Comparison of ENCODE assay signal across 8 mouse cellular contexts in the genomic region with DNA sequence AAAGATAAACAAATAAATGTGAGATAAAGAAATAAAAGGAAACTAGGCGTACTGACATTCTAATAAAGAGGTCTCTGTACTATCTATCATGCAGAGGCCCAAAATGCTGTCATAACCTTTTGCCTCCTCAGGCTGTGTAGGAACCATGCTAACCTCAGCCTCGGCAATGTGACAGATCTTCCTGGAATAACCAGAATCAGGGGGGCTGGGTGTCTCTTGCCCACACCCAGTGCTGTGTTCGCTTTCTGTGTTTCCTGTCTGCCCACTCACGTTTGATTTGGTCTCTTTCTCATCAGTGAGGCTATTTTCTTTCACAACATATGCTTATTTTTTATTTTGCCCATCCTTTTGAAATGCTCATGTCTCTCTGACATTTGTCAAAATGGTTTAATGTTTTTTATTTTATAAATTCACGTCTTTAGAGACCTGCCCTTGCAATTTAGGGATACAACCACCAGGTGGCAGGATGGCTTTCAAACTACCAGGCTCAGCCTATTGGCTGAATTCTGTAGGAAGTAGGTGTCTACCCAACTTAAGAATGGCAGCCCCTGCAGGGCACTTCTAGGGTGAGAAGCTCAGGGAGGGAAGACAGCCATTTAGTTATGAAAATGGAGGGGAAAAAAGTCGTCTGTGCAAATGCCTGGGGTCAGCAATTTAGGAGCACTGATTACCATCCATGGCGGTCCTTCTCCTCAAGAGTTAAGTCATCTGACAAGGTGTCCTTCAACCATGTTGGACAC.
DNase-seq lines count a peak whose midpoint lies in the region; ATAC-seq and TF ChIP-seq lines count a peak whose summit lies in the region.

No protein-coding gene starts in this region.

- no peaks in the 10 kb centered on the region for H3K27me3 ChIP-seq in hindbrain, embryonic 11.5 days (ENCODE audit: control insufficient read depth, insufficient read depth, low read length)
- no peaks in the 10 kb centered on the region for H3K27me3 ChIP-seq in hindbrain, embryonic 14.5 days (ENCODE audit: control insufficient read depth, insufficient read depth, low read length)
- no peaks in the 10 kb centered on the region for H3K27me3 ChIP-seq in forebrain, embryonic 16.5 days (replicated peaks; ENCODE audit: control insufficient read depth, insufficient read depth, low read length)
- H3K27me3 ChIP-seq in spleen, adult 2 months (ENCODE audit: control insufficient read depth, insufficient read depth, low read length), result no peaks in the 10 kb centered on the region
- H3K27me3 ChIP-seq in midbrain, embryonic 10.5 days (ENCODE audit: low read depth, poor library complexity, severe bottlenecking), result no peaks in the 10 kb centered on the region

- H3K36me3 ChIP-seq in hindbrain, embryonic 11.5 days (ENCODE audit: control insufficient read depth, insufficient read depth, low read length), result no peaks in the 10 kb centered on the region
- no peaks in the 10 kb centered on the region for H3K36me3 ChIP-seq in hindbrain, embryonic 14.5 days (replicated peaks; ENCODE audit: control insufficient read depth, insufficient read depth)
- no peaks in the 10 kb centered on the region for H3K36me3 ChIP-seq in forebrain, embryonic 16.5 days (ENCODE audit: control insufficient read depth, insufficient read depth)
- no peaks in the 10 kb centered on the region for H3K36me3 ChIP-seq in spleen, adult 2 months (ENCODE audit: control insufficient read depth, insufficient read depth, low read length)
- no peaks in the 10 kb centered on the region for H3K36me3 ChIP-seq in midbrain, embryonic 10.5 days

- peak; percentile 28; the same call in 1 of the 2 replicates for TF ChIP-seq CTCF in spleen, adult 2 months (IDR thresholded peaks at IDR 0.05; ENCODE audit: extremely low read depth, insufficient read depth, insufficient read length, insufficient replicate concordance)

- ATAC-seq in hindbrain, embryonic 11.5 days (ENCODE audit: low FRiP score), result no peak
- ATAC-seq in hindbrain, embryonic 14.5 days (ENCODE audit: low FRiP score), result no peak
- ATAC-seq in forebrain, embryonic 16.5 days, result peak; percentile 26; the same call in 1 of the 2 replicates

- intact Hi-C loops in left cerebral cortex, postnatal 4 days (cut with DNase I), result loop anchor here (10.0 kb wide), 1 partner anchor 211 kb away; no protein-coding TSS in a partner anchor

- DNase-seq in hindbrain, embryonic 11.5 days (ENCODE audit: low spot score), result peak; percentile 25
- no peak for DNase-seq in hindbrain, embryonic 14.5 days (ENCODE audit: low spot score)
- peak; percentile 84 for DNase-seq in CD4-positive, CD25-positive, alpha-beta regulatory T cell, adult 2 months (ENCODE audit: low read depth, low spot score)
- peak; percentile 12 for DNase-seq in adipocyte (ENCODE audit: low spot score)
- peak; percentile 52 for DNase-seq in left cerebral cortex, postnatal 4 days
- peak; percentile 47 to 66 for DNase-seq in spleen, adult 2 months (ENCODE audit: low read depth in 1 of 2, low spot score in 2 of 2)
- DNase-seq in midbrain, embryonic 10.5 days (ENCODE audit: low spot score), result no peak

- H3K4me1 ChIP-seq in hindbrain, embryonic 11.5 days (replicated peaks; ENCODE audit: control insufficient read depth, insufficient read depth, low read length), result no peaks in the 10 kb centered on the region
- H3K4me1 ChIP-seq in hindbrain, embryonic 14.5 days (replicated peaks; ENCODE audit: control insufficient read depth, insufficient read depth, low read length), result no peaks in the 10 kb centered on the region
- peaks cover 2% of the 10 kb centered on the region; the same call in 1 of the 2 replicates for H3K4me1 ChIP-seq in forebrain, embryonic 16.5 days (replicated peaks; ENCODE audit: control insufficient read depth, insufficient read depth, low read length)
- no peaks in the 10 kb centered on the region for H3K4me1 ChIP-seq in spleen, adult 2 months (ENCODE audit: control insufficient read depth, insufficient read depth, insufficient read length)
- no peaks in the 10 kb centered on the region for H3K4me1 ChIP-seq in midbrain, embryonic 10.5 days

- H3K4me2 ChIP-seq in hindbrain, embryonic 11.5 days (replicated peaks; ENCODE audit: low read depth, low read length), result no peak overlapping the region
- H3K4me2 ChIP-seq in hindbrain, embryonic 14.5 days (replicated peaks), result no peak overlapping the region
- no peak overlapping the region for H3K4me2 ChIP-seq in forebrain, embryonic 16.5 days (ENCODE audit: low read length)

- H3K9me3 ChIP-seq in hindbrain, embryonic 11.5 days (ENCODE audit: control insufficient read depth, low read length), result no peaks in the 10 kb centered on the region
- no peaks in the 10 kb centered on the region for H3K9me3 ChIP-seq in hindbrain, embryonic 14.5 days (ENCODE audit: control insufficient read depth, low read length)
- peaks cover 3% of the 10 kb centered on the region; the same call in 1 of the 2 replicates for H3K9me3 ChIP-seq in forebrain, embryonic 16.5 days (ENCODE audit: control insufficient read depth, low read length)
- H3K9me3 ChIP-seq in midbrain, embryonic 10.5 days (replicated peaks), result no peaks in the 10 kb centered on the region

- TF ChIP-seq POLR2A in spleen, adult 2 months (IDR thresholded peaks at IDR 0.05; ENCODE audit: low read depth, low read length), result no peak

- no peak overlapping the region for H3K9ac ChIP-seq in hindbrain, embryonic 11.5 days (ENCODE audit: low read depth, low read length)
- no peak overlapping the region for H3K9ac ChIP-seq in hindbrain, embryonic 14.5 days
- no peak overlapping the region for H3K9ac ChIP-seq in forebrain, embryonic 16.5 days (replicated peaks; ENCODE audit: low read depth, low read length)

- no peak overlapping the region for H3K27ac ChIP-seq in hindbrain, embryonic 11.5 days (ENCODE audit: low read depth, low read length)
- no peak overlapping the region for H3K27ac ChIP-seq in hindbrain, embryonic 14.5 days
- H3K27ac ChIP-seq in forebrain, embryonic 16.5 days (ENCODE audit: low read length), result peak overlapping the region; percentile 43
- H3K27ac ChIP-seq in spleen, adult 2 months (ENCODE audit: insufficient read depth, low read length), result no peak overlapping the region
- H3K27ac ChIP-seq in midbrain, embryonic 10.5 days (replicated peaks), result no peak overlapping the region

- H3K4me3 ChIP-seq in hindbrain, embryonic 11.5 days (ENCODE audit: low read depth, low read length), result no peak overlapping the region
- no peak overlapping the region for H3K4me3 ChIP-seq in hindbrain, embryonic 14.5 days (replicated peaks; ENCODE audit: low read length)
- H3K4me3 ChIP-seq in forebrain, embryonic 16.5 days (replicated peaks; ENCODE audit: low read length), result no peak overlapping the region
- H3K4me3 ChIP-seq in spleen, adult 2 months (ENCODE audit: extremely low read depth, insufficient read depth, insufficient read length), result no peak overlapping the region
- H3K4me3 ChIP-seq in midbrain, embryonic 10.5 days, result no peak overlapping the region

- WGBS in hindbrain, embryonic 11.5 days, result 68% methylated on average over 7 of the region's 7 CpGs
- WGBS in hindbrain, embryonic 14.5 days, result 75% methylated on average over 7 of the region's 7 CpGs
- 74% methylated on average over 7 of the region's 7 CpGs for WGBS in forebrain, embryonic 16.5 days
- WGBS in spleen, adult 2 months, result 48% methylated on average over 7 of the region's 7 CpGs
- WGBS in midbrain, embryonic 10.5 days, result 74% methylated on average over 7 of the region's 7 CpGs

Comparison
In these comparisons a context has a peak if more than half of its experiments do, and no peak if none do; other contexts are left out.
1. DNase-seq: peak in hindbrain, embryonic 11.5 days (single experiment), CD4-positive, CD25-positive, alpha-beta regulatory T cell, adult 2 months (single experiment), adipocyte (single experiment), left cerebral cortex, postnatal 4 days (single experiment) and spleen, adult 2 months (2 of 2); none in hindbrain, embryonic 14.5 days (single experiment) and midbrain, embryonic 10.5 days (single experiment).